Mouse (Mus musculus): ENCODE data around the gene Cenps. TPM values are rescaled to one million over a fixed set of nuclear protein-coding genes. Genes with fewer than 3 reads are reported as not detected.

Cenps gene
- 25.3 and 28.3 TPM in 2 replicates for polyA plus RNA-seq (2015; fragmentation: Nextera tagmentation; extraction: Ambion mirVana)

DNA sequence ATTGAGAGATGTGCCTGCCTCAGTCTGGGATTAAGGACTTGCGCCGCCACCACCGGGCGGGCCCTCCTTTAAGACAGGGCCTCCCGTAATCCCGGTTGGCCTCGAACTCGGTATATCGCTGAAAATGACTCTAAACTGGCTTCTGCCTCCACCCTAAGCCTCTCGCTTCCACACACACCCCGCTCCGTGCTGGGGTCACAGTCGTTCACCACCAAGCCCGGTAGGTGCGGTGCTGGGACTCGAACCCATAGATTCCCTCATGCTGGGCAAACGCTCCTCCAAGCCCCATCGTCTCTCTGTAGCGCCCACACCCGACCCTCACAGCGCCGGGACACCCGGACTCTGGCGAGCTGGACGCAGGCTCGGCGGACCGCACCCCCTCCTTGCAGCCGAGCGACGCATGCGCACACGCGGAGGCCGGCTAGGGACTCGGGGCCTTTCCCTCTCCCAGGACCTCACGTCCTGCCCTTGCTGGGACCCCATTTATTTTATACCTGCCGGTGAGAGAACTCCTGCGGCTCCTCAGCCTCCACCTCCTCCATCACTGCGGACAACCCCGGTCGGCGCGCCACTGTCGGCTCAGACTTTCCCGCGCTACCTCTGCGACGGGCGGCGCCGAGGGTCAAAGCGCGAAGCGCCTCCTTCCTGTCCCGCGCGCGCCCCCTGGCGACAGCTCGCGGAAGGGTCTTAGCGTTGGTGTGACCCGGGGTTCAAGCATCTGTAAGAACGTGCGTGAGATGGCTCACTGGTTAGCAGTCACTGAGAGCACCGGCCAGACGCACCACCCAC, at the start of gene Cenps:
Cenps (minus strand) TSS at position 648 of the 789 bp plus-strand sequence.
- Histone ChIP-seq H3K27me3 (ENCODE audit: insufficient read depth, low read length) (no peaks in the 10 kb centered on the region), H3K4me2 (ENCODE audit: low read length) (peak within 1 kb of the TSS; percentile 66), H3K36me3 (ENCODE audit: insufficient read depth, low read length) (no peaks in the 10 kb centered on the region), H3K4me1 (replicated peaks; ENCODE audit: insufficient read depth, low read length) (no peaks in the 10 kb centered on the region), H3K27ac (peak within 1 kb of the TSS; percentile 77), H3K9me3 (replicated peaks; ENCODE audit: low read length) (no peaks in the 10 kb centered on the region), H3K4me3 (replicated peaks; ENCODE audit: low read depth, low read length) (peak within 1 kb of the TSS; percentile 57), H3K9ac (ENCODE audit: low read depth, low read length) (peak within 1 kb of the TSS; percentile 70)
- peak; percentile 91 for ATAC-seq (replicated peaks; ENCODE audit: low FRiP score, low read depth)
- WGBS: 2% methylated on average over 68 of the region's 68 CpGs
- peak; percentile 94 for DNase-seq (ENCODE audit: low spot score)
- TF ChIP-seq CTCF (IDR thresholded peaks at IDR 0.05; ENCODE audit: low read depth): peak; percentile 98

DNA sequence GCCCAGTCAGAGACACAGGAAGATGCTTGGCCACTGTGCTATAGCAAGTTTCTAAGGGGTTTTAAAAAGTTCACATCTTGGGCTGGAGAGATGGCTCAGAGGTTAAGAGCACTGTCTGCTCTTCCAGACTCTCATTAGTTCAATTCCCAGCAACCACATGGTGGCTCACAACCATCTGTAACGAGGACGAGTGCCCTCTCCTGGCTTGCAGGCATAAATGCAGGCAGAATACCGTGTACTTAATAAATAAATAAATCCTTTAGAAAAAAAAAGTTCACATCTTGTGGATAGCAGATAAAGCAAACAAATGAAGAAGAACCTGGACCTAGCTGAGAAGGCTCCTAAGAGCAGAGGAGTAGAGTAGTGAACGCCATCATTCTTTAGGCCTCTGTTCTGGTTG, 45.3 kb upstream of the Cenps start:
- 67% methylated on average over 4 of the region's 4 CpGs for WGBS
- Histone ChIP-seq H3K4me3 (replicated peaks; ENCODE audit: low read depth, low read length) (no peak overlapping the region), H3K27ac (no peak overlapping the region), H3K9ac (ENCODE audit: low read depth, low read length) (no peak overlapping the region), H3K4me1 (replicated peaks; ENCODE audit: insufficient read depth, low read length) (no peaks in the 10 kb centered on the region), H3K36me3 (ENCODE audit: insufficient read depth, low read length) (peaks cover 46% of the 10 kb centered on the region), H3K9me3 (replicated peaks; ENCODE audit: low read length) (no peaks in the 10 kb centered on the region), H3K27me3 (ENCODE audit: insufficient read depth, low read length) (no peaks in the 10 kb centered on the region), H3K4me2 (ENCODE audit: low read length) (no peak overlapping the region)
- TF ChIP-seq CTCF (IDR thresholded peaks at IDR 0.05; ENCODE audit: low read depth): peak; percentile 66
- DNase-seq (ENCODE audit: low spot score): no peak
- ATAC-seq (replicated peaks; ENCODE audit: low FRiP score, low read depth): no peak

GRCm38 (mm10) chr4:149182192-149182591, 44.8 kb upstream of the Cenps start:
- H3K4me1 ChIP-seq (replicated peaks; ENCODE audit: insufficient read depth, low read length): no peaks in the 10 kb centered on the region
- WGBS: 82% methylated on average over 7 of the region's 7 CpGs
- TF ChIP-seq CTCF (IDR thresholded peaks at IDR 0.05; ENCODE audit: low read depth): no peak
- no peaks in the 10 kb centered on the region for H3K9me3 ChIP-seq (replicated peaks; ENCODE audit: low read length)
- H3K9ac ChIP-seq (ENCODE audit: low read depth, low read length): no peak overlapping the region
- ATAC-seq (replicated peaks; ENCODE audit: low FRiP score, low read depth) (no peak), DNase-seq (ENCODE audit: low spot score) (no peak)
- H3K4me2 ChIP-seq (ENCODE audit: low read length): no peak overlapping the region
- H3K4me3 ChIP-seq (replicated peaks; ENCODE audit: low read depth, low read length): no peak overlapping the region
- peaks cover 45% of the 10 kb centered on the region for H3K36me3 ChIP-seq (ENCODE audit: insufficient read depth, low read length)
- no peaks in the 10 kb centered on the region for H3K27me3 ChIP-seq (ENCODE audit: insufficient read depth, low read length)
- H3K27ac ChIP-seq: no peak overlapping the region

DNA sequence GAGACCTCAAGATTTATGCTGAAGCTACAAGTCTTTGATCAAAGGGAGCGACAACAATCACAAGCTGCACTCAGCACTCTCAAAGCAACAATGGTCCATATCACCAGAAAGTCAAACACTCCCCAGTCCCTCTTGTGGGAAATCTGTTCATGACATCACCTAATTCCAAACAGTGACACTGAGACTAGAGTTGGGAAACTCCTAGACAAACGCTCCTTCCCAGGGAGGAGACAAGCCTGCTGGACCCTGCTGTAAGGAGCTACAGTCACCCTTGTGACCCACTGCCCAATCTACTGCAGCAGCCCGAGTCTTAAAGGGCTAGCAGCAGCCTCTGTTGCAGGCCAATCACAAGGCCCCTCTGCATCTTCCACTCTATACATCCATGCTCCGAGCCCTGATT, 42.1 kb upstream of the Cenps start:
- DNase-seq (ENCODE audit: low spot score) (no peak), ATAC-seq (replicated peaks; ENCODE audit: low FRiP score, low read depth) (no peak)
- Histone ChIP-seq H3K4me1 (replicated peaks; ENCODE audit: insufficient read depth, low read length) (no peaks in the 10 kb centered on the region), H3K4me3 (replicated peaks; ENCODE audit: low read depth, low read length) (no peak overlapping the region), H3K27ac (no peak overlapping the region), H3K9me3 (replicated peaks; ENCODE audit: low read length) (no peaks in the 10 kb centered on the region), H3K27me3 (ENCODE audit: insufficient read depth, low read length) (no peaks in the 10 kb centered on the region), H3K9ac (ENCODE audit: low read depth, low read length) (no peak overlapping the region), H3K36me3 (ENCODE audit: insufficient read depth, low read length) (peaks cover 32% of the 10 kb centered on the region), H3K4me2 (ENCODE audit: low read length) (no peak overlapping the region)
- no peak for TF ChIP-seq CTCF (IDR thresholded peaks at IDR 0.05; ENCODE audit: low read depth)
- WGBS: 51% methylated on average over 4 of the region's 4 CpGs

DNA sequence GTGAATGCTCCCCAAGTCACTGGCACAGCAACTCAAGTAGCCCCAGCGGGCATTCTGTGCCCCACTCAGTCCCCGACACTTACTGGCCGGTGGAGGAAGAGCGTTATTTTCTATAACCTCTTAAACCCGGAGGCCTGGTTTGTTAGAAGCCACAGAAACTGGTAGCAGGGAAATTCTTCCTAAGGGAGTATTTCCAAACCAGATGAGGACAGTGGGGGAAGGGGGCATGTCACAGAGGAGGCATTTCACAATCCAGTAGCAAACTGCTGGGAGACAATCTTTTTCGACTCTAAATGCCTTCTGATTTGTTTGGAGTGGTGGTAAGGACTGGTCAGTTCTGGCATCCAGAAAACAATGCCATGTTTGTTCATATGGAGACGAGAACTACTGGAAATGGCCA, 41.7 kb upstream of the Cenps start:
- H3K4me2 ChIP-seq (ENCODE audit: low read length): no peak overlapping the region
- ATAC-seq (replicated peaks; ENCODE audit: low FRiP score, low read depth): no peak
- no peaks in the 10 kb centered on the region for H3K4me1 ChIP-seq (replicated peaks; ENCODE audit: insufficient read depth, low read length)

DNA sequence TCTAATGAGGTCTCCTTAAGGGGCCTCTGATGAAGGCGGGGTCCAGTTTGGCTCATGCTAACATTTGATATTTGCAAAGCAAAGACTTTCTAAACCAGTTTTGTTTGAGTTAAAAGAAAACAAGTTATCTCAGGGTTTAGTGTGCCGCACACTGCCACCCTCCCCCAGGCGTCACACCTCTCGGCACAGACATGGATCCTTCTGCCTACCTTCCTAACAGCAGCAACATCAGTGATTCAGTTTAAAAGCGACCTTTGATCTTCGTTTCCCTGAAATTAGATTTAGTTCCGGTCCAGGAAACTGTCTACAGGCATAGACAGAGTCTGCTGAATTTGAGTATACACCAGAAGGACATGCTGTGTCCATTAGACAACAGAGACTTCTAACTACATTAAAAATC, 40.9 kb upstream of the Cenps start:
- Histone ChIP-seq H3K27me3 (ENCODE audit: insufficient read depth, low read length) (no peaks in the 10 kb centered on the region), H3K36me3 (ENCODE audit: insufficient read depth, low read length) (peaks cover 27% of the 10 kb centered on the region), H3K27ac (no peak overlapping the region), H3K9me3 (replicated peaks; ENCODE audit: low read length) (no peaks in the 10 kb centered on the region), H3K4me2 (ENCODE audit: low read length) (no peak overlapping the region), H3K4me1 (replicated peaks; ENCODE audit: insufficient read depth, low read length) (no peaks in the 10 kb centered on the region), H3K9ac (ENCODE audit: low read depth, low read length) (no peak overlapping the region), H3K4me3 (replicated peaks; ENCODE audit: low read depth, low read length) (no peak overlapping the region)
- no peak for ATAC-seq (replicated peaks; ENCODE audit: low FRiP score, low read depth)
- 61% methylated on average over 7 of the region's 7 CpGs for WGBS
- no peak for DNase-seq (ENCODE audit: low spot score)
- no peak for TF ChIP-seq CTCF (IDR thresholded peaks at IDR 0.05; ENCODE audit: low read depth)

More for the DNA sequence above, 41.7 kb upstream of the Cenps start:
- Histone ChIP-seq H3K36me3 (ENCODE audit: insufficient read depth, low read length) (peaks cover 32% of the 10 kb centered on the region), H3K27me3 (ENCODE audit: insufficient read depth, low read length) (no peaks in the 10 kb centered on the region), H3K9ac (ENCODE audit: low read depth, low read length) (no peak overlapping the region), H3K4me3 (replicated peaks; ENCODE audit: low read depth, low read length) (no peak overlapping the region), H3K27ac (no peak overlapping the region), H3K9me3 (replicated peaks; ENCODE audit: low read length) (no peaks in the 10 kb centered on the region)
- WGBS: 79% methylated on average over 7 of the region's 7 CpGs
- no peak for DNase-seq (ENCODE audit: low spot score)
- no peak for TF ChIP-seq CTCF (IDR thresholded peaks at IDR 0.05; ENCODE audit: low read depth)
